Mouse (Mus musculus): ENCODE measurements around the gene Wdcp. TPM values are rescaled to one million over a fixed set of nuclear protein-coding genes. Genes with fewer than 3 reads are reported as not detected.
"Not testable (repeated sequence)": the region's sequence is repeated elsewhere in the genome, so short reads cannot be mapped to it uniquely, and the experiment has no call there.

The Wdcp gene
- total RNA-seq, 2 experiments from 2014 or later: 7.3 to 8.4 TPM

- DNase-seq: no peak
Measured at GRCm38 (mm10) chr12:4868924-4869323, 25.8 kb downstream of the Wdcp start.

GRCm38 (mm10) chr12:4871260-4871659 lies 28.2 kb downstream of the Wdcp start:
- DNase-seq: no peak

- no peak for DNase-seq
Measured at GRCm38 (mm10) chr12:4872273-4872672, 29.2 kb downstream of the Wdcp start.

- DNase-seq: no peak
Measured at GRCm38 (mm10) chr12:4872983-4873477, 29.9 kb downstream of the Wdcp start.

- DNase-seq: no peak
Measured at GRCm38 (mm10) chr12:4873531-4873930, 30.4 kb downstream of the Wdcp start.

- peak; percentile 71 to 77 for DNase-seq
Measured at GRCm38 (mm10) chr12:4874161-4874927, 31.2 kb downstream of the Wdcp start, which contains the start of gene Mfsd2b. Mfsd2b (minus strand) TSS chr12:4874359.

- DNase-seq: no peak
Measured at GRCm38 (mm10) chr12:4875623-4876022, 32.5 kb downstream of the Wdcp start.

GRCm38 (mm10) chr12:4878296-4878783 lies 35.2 kb downstream of the Wdcp start:
- no peak for DNase-seq

GRCm38 (mm10) chr12:4879048-4879447 lies 35.9 kb downstream of the Wdcp start:
- peak; percentile 9 to 26 for DNase-seq

- no peak for DNase-seq
Measured at GRCm38 (mm10) chr12:4882086-4882485, 39.0 kb downstream of the Wdcp start.

GRCm38 (mm10) chr12:4885062-4885461 lies 42.0 kb downstream of the Wdcp start:
- DNase-seq: no peak

- DNase-seq: not testable (repeated sequence)
Measured at GRCm38 (mm10) chr12:4886581-4886980, 43.5 kb downstream of the Wdcp start.

GRCm38 (mm10) chr12:4888739-4889138 lies 45.6 kb downstream of the Wdcp start:
- DNase-seq: no peak

- no peak for DNase-seq
Measured at GRCm38 (mm10) chr12:4889251-4889650, 46.1 kb downstream of the Wdcp start.

GRCm38 (mm10) chr12:4889891-4890290 lies 46.8 kb downstream of the Wdcp start:
- DNase-seq: no peak

- DNase-seq: no peak
Measured at GRCm38 (mm10) chr12:4898024-4898423, 54.9 kb downstream of the Wdcp start.

- DNase-seq: no peak
Measured at GRCm38 (mm10) chr12:4905946-4906345, 62.8 kb downstream of the Wdcp start.

GRCm38 (mm10) chr12:4906476-4906875 lies 63.4 kb downstream of the Wdcp start:
- no peak for DNase-seq

- DNase-seq: peak; percentile 95 to 96
Measured at GRCm38 (mm10) chr12:4906951-4907906, 64.1 kb downstream of the Wdcp start, which contains the start of gene Ubxn2a. Ubxn2a (minus strand) TSS chr12:4907705.

GRCm38 (mm10) chr12:4908391-4908790 lies 65.3 kb downstream of the Wdcp start:
- no peak for DNase-seq
